Mouse (Mus musculus) neural tube, embryonic 15.5 days (tissue): ENCODE results near the gene Ifrd1. TPM values are rescaled to one million over a fixed set of nuclear protein-coding genes. Genes with fewer than 3 reads are reported as not detected.
"Not testable (repeated sequence)": the region's sequence is repeated elsewhere in the genome, so short reads cannot be mapped to it uniquely, and the experiment has no call there.

Experiments
- ATAC-seq: fragments of 200-750 bp; cut with Nextera tagmentation; 2 replicates; pipeline ENCODE4 v1.8.0; 2017; ENCODE audit warnings: mild to moderate bottlenecking, moderate TSS enrichment, moderate library complexity; ENCODE audit not compliant: low FRiP score
- H3K27ac ChIP-seq: fragments of 300-500 bp; sonication (generic); replicated peaks from 2 replicates; pipeline ENCODE4 v1.5.1; 2015; ENCODE audit warnings: mild to moderate bottlenecking, inconsistent platforms
- H3K27me3 ChIP-seq: fragments of 300-500 bp; sonication (generic); replicated peaks from 2 replicates; pipeline ENCODE4 v1.6.1; 2015; ENCODE audit warnings: inconsistent platforms
- H3K36me3 ChIP-seq: fragments of 300-500 bp; sonication (generic); 2 replicates; pipeline ENCODE4 v1.6.1; 2015; ENCODE audit warnings: inconsistent platforms
- H3K4me1 ChIP-seq: fragments of 300-500 bp; sonication (generic); 2 replicates; pipeline ENCODE4 v1.6.1; 2015; ENCODE audit warnings: inconsistent platforms
- H3K4me2 ChIP-seq: fragments of 300-500 bp; sonication (generic); 2 replicates; pipeline ENCODE4 v1.6.1; 2015; ENCODE audit warnings: inconsistent platforms, mild to moderate bottlenecking, moderate library complexity
- H3K4me3 ChIP-seq: fragments of 300-500 bp; sonication (generic); replicated peaks from 2 replicates; pipeline ENCODE4 v1.5.1; 2015; ENCODE audit warnings: mild to moderate bottlenecking, inconsistent platforms
- H3K9ac ChIP-seq: fragments of 300-500 bp; sonication (generic); replicated peaks from 2 replicates; pipeline ENCODE4 v1.6.1; 2015; ENCODE audit warnings: mild to moderate bottlenecking, inconsistent platforms
- H3K9me3 ChIP-seq: fragments of 300-500 bp; sonication (generic); replicated peaks from 2 replicates; pipeline ENCODE4 v1.6.1; 2016; ENCODE audit warnings: inconsistent platforms
- WGBS: fragments of 180-500 bp; shearing (Covaris S2); methylation state at CpG from one replicate; pipeline ENCODE4 v1.1.7; 2015; ENCODE audit warnings: mixed read lengths; 5-methylcytosine and 5-hydroxymethylcytosine counted together
- polyA plus RNA-seq: library from polyadenylated mRNA; unstranded; fragments of >200 nt; fragmentation: Nextera tagmentation; extraction: Ambion mirVana; gene quantifications from 2 replicates; pipeline ENCODE4 v1.2.1, GENCODE M21; 2015

Ifrd1 gene
- polyA plus RNA-seq, 1 experiment from 2014 or later, result 145 TPM

DNA sequence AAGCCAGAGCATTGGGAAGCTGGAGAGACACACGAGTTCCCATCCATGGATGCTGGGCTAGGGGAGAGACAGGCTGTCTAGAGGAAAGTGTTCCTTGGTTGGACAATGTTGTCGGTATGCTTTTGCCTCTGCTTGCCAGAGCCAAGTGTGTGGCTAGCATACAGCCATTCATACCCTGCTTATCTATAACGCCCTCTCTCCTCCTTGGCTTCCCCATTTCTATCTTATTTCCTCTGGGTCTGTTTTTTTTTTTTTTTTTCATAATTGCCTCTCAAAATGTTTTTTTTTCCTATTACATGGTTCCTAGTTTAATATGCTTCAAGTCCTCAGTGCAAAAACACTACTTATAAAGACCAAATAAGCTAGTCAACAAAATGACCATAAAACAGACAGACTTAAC is 62.8 kb downstream of the Ifrd1 start:
- Histone ChIP-seq H3K27me3 (no peaks in the 10 kb centered on the region), H3K4me3 (no peak overlapping the region), H3K36me3 (no peaks in the 10 kb centered on the region), H3K4me2 (no peak overlapping the region), H3K9ac (no peak overlapping the region), H3K4me1 (no peaks in the 10 kb centered on the region), H3K27ac (no peak overlapping the region), H3K9me3 (no peaks in the 10 kb centered on the region)
- ATAC-seq, result no peak
- WGBS, result 86% methylated on average over 3 of the region's 3 CpGs

DNA sequence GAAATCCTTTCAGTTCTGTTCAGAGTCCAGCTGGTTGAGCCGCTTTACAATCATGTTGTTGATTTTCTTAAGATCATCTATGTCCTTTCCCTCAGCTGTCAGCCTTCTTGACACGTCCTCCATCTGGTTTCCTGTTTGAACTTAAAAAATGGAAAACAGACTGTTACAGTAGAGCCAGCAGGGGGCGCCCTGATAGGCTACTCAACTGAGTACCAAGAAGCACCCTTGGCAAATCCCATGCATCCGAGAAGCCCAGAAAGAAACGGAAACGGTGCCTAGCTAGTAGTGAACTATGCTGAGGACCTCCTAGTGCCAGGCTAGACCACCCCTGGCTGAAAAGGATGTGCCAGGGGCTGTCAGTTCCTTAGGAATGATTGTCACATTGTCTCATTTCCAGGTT is 71.2 kb downstream of the Ifrd1 start:
- Histone ChIP-seq H3K4me3 (no peak overlapping the region), H3K36me3 (no peaks in the 10 kb centered on the region), H3K27me3 (no peaks in the 10 kb centered on the region), H3K4me2 (no peak overlapping the region), H3K27ac (no peak overlapping the region), H3K9me3 (no peaks in the 10 kb centered on the region), H3K4me1 (no peaks in the 10 kb centered on the region), H3K9ac (no peak overlapping the region)
- WGBS, result 61% methylated on average over 6 of the region's 6 CpGs
- no peak for ATAC-seq

DNA sequence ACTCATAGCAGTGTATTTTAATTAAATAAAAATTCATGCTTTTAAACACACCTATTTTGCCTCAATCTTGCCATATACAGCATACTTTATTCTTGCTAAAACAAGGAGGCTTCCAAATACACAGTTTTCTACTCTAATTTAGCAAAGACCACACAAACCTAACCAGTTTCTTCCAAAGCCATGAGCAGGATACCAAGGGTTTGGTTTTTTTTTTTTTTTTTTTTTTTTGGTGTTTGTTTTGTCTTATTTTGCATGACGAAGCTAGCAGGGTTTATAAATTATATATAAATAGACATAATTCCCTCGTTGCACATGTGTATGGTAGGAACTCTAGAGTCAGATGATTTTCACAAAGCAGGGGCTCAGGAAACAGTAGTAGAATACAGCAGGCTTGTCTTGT is 72.1 kb downstream of the Ifrd1 start:
- no peak overlapping the region for H3K27ac ChIP-seq
- no peaks in the 10 kb centered on the region for H3K36me3 ChIP-seq
- no peak for ATAC-seq
- no peaks in the 10 kb centered on the region for H3K27me3 ChIP-seq
- H3K9me3 ChIP-seq, result no peaks in the 10 kb centered on the region
- no peak overlapping the region for H3K4me2 ChIP-seq
- no peak overlapping the region for H3K9ac ChIP-seq
- no peaks in the 10 kb centered on the region for H3K4me1 ChIP-seq
- H3K4me3 ChIP-seq, result no peak overlapping the region
- WGBS, result 72% methylated on average over 2 of the region's 2 CpGs

DNA sequence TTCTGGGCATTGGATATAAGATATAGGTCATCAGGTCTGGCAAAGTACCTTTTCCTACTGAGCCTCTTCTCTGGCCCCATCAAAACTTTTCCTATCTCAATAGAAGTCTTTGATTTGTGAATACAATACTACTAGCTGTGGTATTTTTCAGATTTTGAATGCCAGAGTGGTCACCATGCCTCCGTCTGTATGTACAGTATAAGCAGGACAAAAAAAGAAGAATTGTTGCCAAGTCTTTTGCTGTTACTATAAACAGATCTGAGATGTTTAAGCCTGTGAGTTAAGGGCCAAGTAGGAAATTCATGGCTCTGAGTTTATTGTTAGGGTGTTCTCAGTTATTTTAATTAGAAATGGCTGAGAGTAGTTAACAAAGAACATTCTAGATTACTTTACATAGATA is 73.1 kb downstream of the Ifrd1 start:
- not testable (repeated sequence) for H3K4me1 ChIP-seq, H3K27me3 ChIP-seq
- WGBS, result 71% methylated on average over 1 of the region's 1 CpGs

DNA sequence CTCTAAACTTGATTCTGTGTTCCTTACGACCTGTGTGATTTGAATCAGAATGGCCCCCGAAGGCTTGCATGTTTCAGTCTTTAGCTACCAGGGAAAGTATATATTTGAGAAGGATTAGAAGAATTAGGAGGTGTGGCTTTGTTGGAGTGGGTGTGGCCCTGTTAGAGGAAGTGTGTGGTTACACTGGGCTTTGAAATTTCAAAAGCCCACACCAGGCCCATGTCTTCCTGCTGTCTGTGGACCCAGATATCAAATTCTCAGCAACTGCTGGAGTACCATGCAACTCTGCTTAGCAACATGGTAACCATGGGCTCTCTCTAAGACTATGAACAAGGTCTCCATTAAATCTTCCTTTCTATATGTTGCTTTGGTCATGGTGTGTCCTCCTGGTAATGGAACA is 76.7 kb downstream of the Ifrd1 start:
- H3K4me2 ChIP-seq, result no peak overlapping the region
- H3K9ac ChIP-seq, result no peak overlapping the region
- 92% methylated on average over 2 of the region's 2 CpGs for WGBS
- ATAC-seq, result no peak
- no peak overlapping the region for H3K27ac ChIP-seq
- no peaks in the 10 kb centered on the region for H3K9me3 ChIP-seq
- no peaks in the 10 kb centered on the region for H3K4me1 ChIP-seq
- no peaks in the 10 kb centered on the region for H3K36me3 ChIP-seq
- H3K27me3 ChIP-seq, result no peaks in the 10 kb centered on the region
- H3K4me3 ChIP-seq, result no peak overlapping the region

More for the DNA sequence above, 73.1 kb downstream of the Ifrd1 start:
- not testable (repeated sequence) for H3K4me3 ChIP-seq, H3K36me3 ChIP-seq, H3K4me2 ChIP-seq, ATAC-seq, H3K9me3 ChIP-seq, H3K27ac ChIP-seq, H3K9ac ChIP-seq

DNA sequence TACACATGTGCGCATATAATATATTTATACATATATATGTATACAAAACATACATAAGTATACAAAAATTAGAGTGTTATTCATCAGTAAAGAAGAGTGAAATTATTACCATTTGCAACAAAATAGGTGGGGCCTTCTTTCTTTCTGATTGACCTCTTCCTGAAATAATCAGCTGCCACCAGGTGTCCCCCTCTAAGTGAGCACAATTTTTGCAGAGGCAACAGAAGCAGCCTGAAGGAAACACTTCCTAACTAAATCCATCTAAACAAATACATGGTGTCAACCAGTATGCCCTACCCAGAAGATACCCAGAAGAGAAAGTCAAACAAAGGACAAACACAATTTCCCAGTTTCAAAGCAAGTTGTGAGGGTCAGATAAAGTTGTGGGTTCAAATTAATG is 78.6 kb downstream of the Ifrd1 start:
- H3K9ac ChIP-seq, result no peak overlapping the region
- no peak overlapping the region for H3K4me3 ChIP-seq
- no peaks in the 10 kb centered on the region for H3K27me3 ChIP-seq
- 97% methylated on average over 1 of the region's 1 CpGs for WGBS
- H3K36me3 ChIP-seq, result no peaks in the 10 kb centered on the region
- H3K27ac ChIP-seq, result no peak overlapping the region
- H3K4me2 ChIP-seq, result no peak overlapping the region
- no peaks in the 10 kb centered on the region for H3K4me1 ChIP-seq
- no peaks in the 10 kb centered on the region for H3K9me3 ChIP-seq
- ATAC-seq, result no peak

DNA sequence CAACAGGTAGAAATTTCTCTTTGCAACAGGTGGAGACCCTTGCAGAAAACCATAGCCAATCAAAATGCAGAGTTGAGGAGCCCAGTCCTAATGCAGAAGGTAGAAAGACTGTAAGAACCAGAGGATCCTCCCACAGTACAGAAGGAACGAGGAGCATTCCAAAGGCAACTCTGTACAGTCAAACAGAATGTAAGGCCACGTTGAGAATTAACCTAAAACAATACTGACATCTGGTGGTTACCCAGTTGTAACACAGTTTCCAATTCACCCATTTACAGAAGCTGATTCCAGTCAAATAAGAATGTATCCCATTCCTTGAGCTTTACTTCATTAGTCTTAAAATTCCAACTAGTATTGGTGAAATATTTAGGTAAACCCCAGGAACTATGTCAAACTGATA is 83.7 kb downstream of the Ifrd1 start:
- no peak overlapping the region for H3K9ac ChIP-seq
- no peak overlapping the region for H3K4me2 ChIP-seq
- no peaks in the 10 kb centered on the region for H3K4me1 ChIP-seq
- peak; percentile 53; the same call in 1 of the 2 replicates for ATAC-seq
- WGBS, result 8% methylated on average over 2 of the region's 2 CpGs
- no peak overlapping the region for H3K27ac ChIP-seq
- H3K9me3 ChIP-seq, result no peaks in the 10 kb centered on the region
- H3K4me3 ChIP-seq, result no peak overlapping the region
- H3K27me3 ChIP-seq, result no peaks in the 10 kb centered on the region
- H3K36me3 ChIP-seq, result no peaks in the 10 kb centered on the region

DNA sequence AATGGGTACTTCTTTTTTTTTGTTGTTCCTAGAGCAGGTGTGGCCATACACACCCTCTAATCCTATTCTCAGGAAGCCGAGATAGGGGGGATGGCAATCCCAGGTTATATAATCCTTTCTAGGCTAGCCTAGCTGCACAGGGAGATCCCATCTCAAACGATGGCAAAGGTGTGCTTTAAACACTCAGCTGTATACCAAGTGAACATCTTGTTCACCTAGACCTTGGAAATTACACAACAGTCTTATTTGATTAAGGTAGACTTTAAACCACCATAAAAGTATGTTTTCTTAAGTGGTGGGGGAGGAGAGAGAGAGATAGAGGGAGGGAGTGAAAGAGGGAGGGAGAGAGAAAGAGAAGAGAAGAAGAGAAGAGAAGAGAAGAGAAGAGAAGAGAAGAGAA is 87.5 kb downstream of the Ifrd1 start:
- Histone ChIP-seq H3K4me1 (no peaks in the 10 kb centered on the region), H3K36me3 (no peaks in the 10 kb centered on the region), H3K9me3 (no peaks in the 10 kb centered on the region), H3K9ac (no peak overlapping the region), H3K4me2 (no peak overlapping the region), H3K4me3 (no peak overlapping the region), H3K27me3 (no peaks in the 10 kb centered on the region), H3K27ac (no peak overlapping the region)
- no peak for ATAC-seq
- 78% methylated on average over 2 of the region's 2 CpGs for WGBS

DNA sequence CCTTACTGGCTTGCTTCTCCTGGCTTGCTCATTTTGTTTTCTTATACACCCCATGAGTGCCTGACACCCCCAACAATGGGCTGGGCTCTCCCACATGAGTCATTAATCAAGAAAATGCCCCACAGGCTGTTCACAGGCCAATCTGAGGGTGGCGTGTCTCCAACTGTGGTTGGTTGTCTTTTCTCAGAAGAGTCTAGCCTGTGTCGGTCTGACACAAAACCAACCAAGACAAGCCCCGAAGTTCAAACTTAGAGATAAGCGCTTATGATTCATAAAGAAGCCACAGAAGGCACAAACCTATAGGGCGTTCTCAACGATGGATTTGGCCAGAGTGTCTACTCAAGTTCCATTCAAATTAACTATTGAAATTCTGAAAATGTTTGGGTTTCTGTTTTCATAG is 94.1 kb downstream of the Ifrd1 start:
- no peak for ATAC-seq
- 90% methylated on average over 6 of the region's 6 CpGs for WGBS
- no peaks in the 10 kb centered on the region for H3K36me3 ChIP-seq
- no peak overlapping the region for H3K27ac ChIP-seq
- no peaks in the 10 kb centered on the region for H3K4me1 ChIP-seq
- H3K4me2 ChIP-seq, result no peak overlapping the region
- H3K4me3 ChIP-seq, result no peak overlapping the region
- no peak overlapping the region for H3K9ac ChIP-seq
- no peaks in the 10 kb centered on the region for H3K27me3 ChIP-seq
- no peaks in the 10 kb centered on the region for H3K9me3 ChIP-seq

DNA sequence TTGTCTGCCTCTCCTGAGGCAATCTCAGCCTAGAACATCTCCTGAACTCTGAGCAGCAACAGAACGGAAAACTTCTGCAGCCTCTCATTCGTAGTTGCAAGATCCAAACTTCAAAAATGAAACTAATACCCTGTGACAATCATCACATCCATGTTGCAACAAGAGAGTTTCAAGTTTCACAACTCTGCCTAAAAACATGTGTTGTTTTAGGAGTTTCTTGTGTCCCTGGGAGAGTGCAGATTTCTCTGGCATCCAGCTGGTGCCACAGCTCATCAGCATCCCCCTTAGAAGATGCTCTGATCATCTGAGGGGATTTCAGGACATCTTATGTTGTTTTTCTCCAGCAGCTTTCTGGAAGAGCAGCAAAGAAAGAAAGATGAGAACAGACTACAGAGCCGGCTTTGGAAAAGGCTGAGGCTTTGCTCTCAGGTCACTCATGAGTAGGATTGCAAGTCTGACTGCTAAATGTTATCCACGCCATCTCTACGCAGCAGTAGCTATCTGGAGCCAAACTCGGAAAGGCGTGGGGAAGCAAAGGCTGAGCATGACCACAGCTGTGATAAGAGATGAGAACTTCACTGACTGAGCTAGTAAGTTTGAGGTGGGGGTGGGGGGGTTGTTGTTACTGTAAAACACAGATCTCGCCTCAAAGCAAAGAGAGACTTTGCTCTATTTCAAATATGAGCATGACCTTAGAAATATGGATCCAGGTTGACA is 95.8 kb downstream of the Ifrd1 start:
- no peaks in the 10 kb centered on the region for H3K9me3 ChIP-seq
- H3K4me2 ChIP-seq, result no peak overlapping the region
- H3K4me1 ChIP-seq, result no peaks in the 10 kb centered on the region
- WGBS, result 85% methylated on average over 8 of the region's 8 CpGs
- H3K27ac ChIP-seq, result no peak overlapping the region
- H3K4me3 ChIP-seq, result no peak overlapping the region
- H3K27me3 ChIP-seq, result no peaks in the 10 kb centered on the region
- no peak overlapping the region for H3K9ac ChIP-seq
- H3K36me3 ChIP-seq, result no peaks in the 10 kb centered on the region
- ATAC-seq, result no peak
